Mouse (Mus musculus) limb, embryonic 10.5 days (tissue): ENCODE results near the gene Cox19. TPM values are rescaled to one million over a fixed set of nuclear protein-coding genes. Genes with fewer than 3 reads are reported as not detected.
A peak's percentile ranks its signal among the peaks of the same experiment; 100 is the strongest.

Experiments used
- DNase-seq: peaks from one replicate; pipeline ENCODE4 v3.0.0-alpha.2; 2017; ENCODE audit warnings: low spot score
- H3K27ac ChIP-seq: fragments of 300-500 bp; sonication (generic); 2 replicates; pipeline ENCODE4 v1.5.1; 2016; ENCODE audit warnings: mild to moderate bottlenecking
- H3K27me3 ChIP-seq: fragments of 300-500 bp; sonication (generic); 2 replicates; pipeline ENCODE4 v1.6.1; 2016; ENCODE audit warnings: low read depth, mild to moderate bottlenecking; ENCODE audit not compliant: poor library complexity, severe bottlenecking
- H3K36me3 ChIP-seq: fragments of 300-500 bp; sonication (generic); 2 replicates; pipeline ENCODE4 v1.6.1; 2016; ENCODE audit warnings: mild to moderate bottlenecking, moderate library complexity
- H3K4me1 ChIP-seq: fragments of 300-500 bp; sonication (generic); 2 replicates; pipeline ENCODE4 v1.6.1; 2016
- H3K4me3 ChIP-seq: fragments of 300-500 bp; sonication (generic); 2 replicates; pipeline ENCODE4 v1.5.1; 2016; ENCODE audit warnings: mild to moderate bottlenecking, moderate library complexity
- H3K9me3 ChIP-seq: fragments of 300-500 bp; sonication (generic); replicated peaks from 2 replicates; pipeline ENCODE4 v1.6.1; 2016; ENCODE audit warnings: mild to moderate bottlenecking
- WGBS: fragments of 180-500 bp; shearing (Covaris S2); methylation state at CpG from one replicate; pipeline ENCODE4 v1.1.7; 2016; 5-methylcytosine and 5-hydroxymethylcytosine counted together
- polyA plus RNA-seq: library from polyadenylated mRNA; unstranded; fragments of >200 nt; fragmentation: Nextera tagmentation; extraction: Ambion mirVana; gene quantifications from 2 replicates; pipeline ENCODE4 v1.2.1, GENCODE M21; 2016

Gene Cox19
- polyA plus RNA-seq, 1 experiment from 2014 or later, result 110 TPM

- no peaks in the 10 kb centered on the region for H3K27me3 ChIP-seq
- H3K36me3 ChIP-seq, result peaks cover 6% of the 10 kb centered on the region; the same call in 1 of the 2 replicates
- 16% methylated on average over 6 of the region's 6 CpGs for WGBS
- H3K27ac ChIP-seq, result peak overlapping the region; percentile 86
- no peak for DNase-seq
- peaks cover 58% of the 10 kb centered on the region for H3K4me1 ChIP-seq
- peak overlapping the region; percentile 6; the same call in 1 of the 2 replicates for H3K4me3 ChIP-seq
- H3K9me3 ChIP-seq, result no peaks in the 10 kb centered on the region
Measured at GRCm38 (mm10) chr5:139389676-139390061, 38.5 kb upstream of the Cox19 start.

- no peak for DNase-seq
- Histone ChIP-seq H3K27me3 (no peaks in the 10 kb centered on the region), H3K4me3 (peak overlapping the region; percentile 6; the same call in 1 of the 2 replicates), H3K9me3 (no peaks in the 10 kb centered on the region), H3K27ac (peak overlapping the region; percentile 86), H3K36me3 (peaks cover 6% of the 10 kb centered on the region; the same call in 1 of the 2 replicates), H3K4me1 (peaks cover 54% of the 10 kb centered on the region)
- 77% methylated on average over 17 of the region's 17 CpGs for WGBS
Measured at GRCm38 (mm10) chr5:139388694-139389675, 37.8 kb upstream of the Cox19 start.

- Histone ChIP-seq H3K4me1 (peaks cover 55% of the 10 kb centered on the region), H3K27ac (peak overlapping the region; percentile 86), H3K9me3 (no peaks in the 10 kb centered on the region), H3K27me3 (no peaks in the 10 kb centered on the region), H3K36me3 (peaks cover 6% of the 10 kb centered on the region; the same call in 1 of the 2 replicates), H3K4me3 (0 out of 2 replicates have a peak overlapping the region, but pooled peaks have one; percentile 3)
- DNase-seq, result peak; percentile 47
- WGBS, result 62% methylated on average over 4 of the region's 4 CpGs
Measured at GRCm38 (mm10) chr5:139388195-139388570, 37.0 kb upstream of the Cox19 start.

GRCm38 (mm10) chr5:139387329-139388194 lies 36.3 kb upstream of the Cox19 start:
- no peaks in the 10 kb centered on the region for H3K9me3 ChIP-seq
- peak overlapping the region; percentile 86 for H3K27ac ChIP-seq

GRCm38 (mm10) chr5:139386047-139386446 lies 34.8 kb upstream of the Cox19 start:
- peak overlapping the region; percentile 37; the same call in 1 of the 2 replicates for H3K27ac ChIP-seq
- DNase-seq, result no peak
- WGBS, result 95% methylated on average over 5 of the region's 5 CpGs
- H3K9me3 ChIP-seq, result no peaks in the 10 kb centered on the region
- peaks cover 56% of the 10 kb centered on the region for H3K4me1 ChIP-seq
- no peak overlapping the region for H3K4me3 ChIP-seq
- H3K36me3 ChIP-seq, result no peaks in the 10 kb centered on the region
- H3K27me3 ChIP-seq, result 0 out of 2 replicates have a peak, but pooled peaks cover 5% of the 10 kb centered on the region

More at GRCm38 (mm10) chr5:139387329-139388194, 36.3 kb upstream of the Cox19 start:
- Histone ChIP-seq H3K4me3 (0 out of 2 replicates have a peak overlapping the region, but pooled peaks have one; percentile 3), H3K27me3 (no peaks in the 10 kb centered on the region), H3K4me1 (peaks cover 56% of the 10 kb centered on the region), H3K36me3 (no peaks in the 10 kb centered on the region; the same call in 1 of the 2 replicates)
- WGBS, result 78% methylated on average over 10 of the region's 10 CpGs
- no peak for DNase-seq

- Histone ChIP-seq H3K9me3 (no peaks in the 10 kb centered on the region), H3K36me3 (no peaks in the 10 kb centered on the region), H3K4me1 (peaks cover 57% of the 10 kb centered on the region), H3K4me3 (no peak overlapping the region), H3K27me3 (0 out of 2 replicates have a peak, but pooled peaks cover 5% of the 10 kb centered on the region), H3K27ac (peak overlapping the region; percentile 38; the same call in 1 of the 2 replicates)
- no peak for DNase-seq
- WGBS, result 77% methylated on average over 10 of the region's 10 CpGs
Measured at GRCm38 (mm10) chr5:139384531-139384930, 33.3 kb upstream of the Cox19 start.

- 87% methylated on average over 9 of the region's 9 CpGs for WGBS
- H3K27me3 ChIP-seq, result 0 out of 2 replicates have a peak, but pooled peaks cover 5% of the 10 kb centered on the region
- DNase-seq, result no peak
- peaks cover 55% of the 10 kb centered on the region for H3K4me1 ChIP-seq
- H3K4me3 ChIP-seq, result no peak overlapping the region
- H3K27ac ChIP-seq, result peak overlapping the region; percentile 59; the same call in 1 of the 2 replicates
- H3K9me3 ChIP-seq, result no peaks in the 10 kb centered on the region
- H3K36me3 ChIP-seq, result no peaks in the 10 kb centered on the region
Measured at GRCm38 (mm10) chr5:139383234-139383633, 32.0 kb upstream of the Cox19 start.

GRCm38 (mm10) chr5:139382760-139383159 lies 31.5 kb upstream of the Cox19 start:
- peak overlapping the region; percentile 40 for H3K27ac ChIP-seq
- H3K9me3 ChIP-seq, result no peaks in the 10 kb centered on the region
- 0 out of 2 replicates have a peak, but pooled peaks cover 5% of the 10 kb centered on the region for H3K27me3 ChIP-seq
- no peaks in the 10 kb centered on the region for H3K36me3 ChIP-seq
- WGBS, result 83% methylated on average over 8 of the region's 8 CpGs
- H3K4me1 ChIP-seq, result peaks cover 55% of the 10 kb centered on the region
- no peak overlapping the region for H3K4me3 ChIP-seq
- DNase-seq, result no peak

GRCm38 (mm10) chr5:139381586-139382513 lies 30.6 kb upstream of the Cox19 start:
- H3K27me3 ChIP-seq, result 0 out of 2 replicates have a peak, but pooled peaks cover 5% of the 10 kb centered on the region
- no peaks in the 10 kb centered on the region for H3K36me3 ChIP-seq
- no peak overlapping the region for H3K27ac ChIP-seq
- H3K4me3 ChIP-seq, result no peak overlapping the region
- H3K9me3 ChIP-seq, result no peaks in the 10 kb centered on the region
- peaks cover 56% of the 10 kb centered on the region for H3K4me1 ChIP-seq
- WGBS, result 84% methylated on average over 18 of the region's 18 CpGs
- no peak for DNase-seq

- Histone ChIP-seq H3K9me3 (no peaks in the 10 kb centered on the region), H3K4me3 (peak overlapping the region; percentile 71), H3K27ac (peak overlapping the region; percentile 81), H3K27me3 (0 out of 2 replicates have a peak, but pooled peaks cover 5% of the 10 kb centered on the region), H3K4me1 (peaks cover 53% of the 10 kb centered on the region), H3K36me3 (no peaks in the 10 kb centered on the region)
- DNase-seq, result peak; percentile 89
- WGBS, result 2% methylated on average over 73 of the region's 73 CpGs
Measured at GRCm38 (mm10) chr5:139380385-139381248, 29.4 kb upstream of the Cox19 start.
